Mouse (Mus musculus) naive thymus-derived CD4-positive, alpha-beta T cell, adult 2 months (primary cell): ENCODE measurements around the gene Per1.

Source experiments
- DNase-seq: peaks from one replicate; pipeline ENCODE4 v3.0.0-alpha.2; 2011; ENCODE audit warnings: low read depth

Gene Per1

DNA sequence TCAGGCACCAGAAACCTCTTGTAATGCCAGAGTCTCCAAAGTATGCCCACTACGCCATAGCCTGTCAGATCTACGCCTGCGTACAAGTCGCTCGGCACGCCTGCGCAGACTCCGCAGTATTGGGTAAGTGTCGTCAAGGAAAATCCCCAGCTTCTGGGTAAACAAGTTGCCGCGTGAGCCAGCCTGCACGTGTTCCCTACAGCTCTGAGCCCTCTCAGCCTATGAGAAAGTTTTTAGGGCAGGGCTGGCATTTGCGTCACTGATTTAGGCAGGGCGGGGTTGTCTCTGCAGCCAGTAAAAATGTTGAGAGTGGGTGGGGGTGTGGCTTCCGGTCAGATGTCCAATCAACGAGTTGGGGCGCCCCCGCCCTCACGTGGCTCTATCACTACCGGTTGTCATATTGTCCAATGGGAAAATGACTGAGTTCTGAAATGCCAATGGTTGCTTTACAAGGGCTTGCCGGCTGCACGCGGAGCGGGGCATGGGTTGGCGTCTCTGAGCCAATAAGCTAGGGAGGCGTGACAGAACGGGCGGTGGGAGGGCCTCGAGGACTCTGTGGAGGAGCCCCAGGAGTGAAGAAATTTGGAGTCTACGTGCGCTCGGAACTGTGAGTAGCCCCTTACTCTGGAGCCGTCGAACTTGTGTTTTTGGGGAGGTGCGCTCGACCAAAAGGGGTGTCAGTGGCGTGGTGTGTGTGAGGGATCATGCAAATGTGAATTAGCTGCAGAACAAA is at the start of gene Per1:
TSS of gene Per1 (plus strand) at position 521 of the 733 bp plus-strand sequence.
- peak; percentile 99 for DNase-seq

DNA sequence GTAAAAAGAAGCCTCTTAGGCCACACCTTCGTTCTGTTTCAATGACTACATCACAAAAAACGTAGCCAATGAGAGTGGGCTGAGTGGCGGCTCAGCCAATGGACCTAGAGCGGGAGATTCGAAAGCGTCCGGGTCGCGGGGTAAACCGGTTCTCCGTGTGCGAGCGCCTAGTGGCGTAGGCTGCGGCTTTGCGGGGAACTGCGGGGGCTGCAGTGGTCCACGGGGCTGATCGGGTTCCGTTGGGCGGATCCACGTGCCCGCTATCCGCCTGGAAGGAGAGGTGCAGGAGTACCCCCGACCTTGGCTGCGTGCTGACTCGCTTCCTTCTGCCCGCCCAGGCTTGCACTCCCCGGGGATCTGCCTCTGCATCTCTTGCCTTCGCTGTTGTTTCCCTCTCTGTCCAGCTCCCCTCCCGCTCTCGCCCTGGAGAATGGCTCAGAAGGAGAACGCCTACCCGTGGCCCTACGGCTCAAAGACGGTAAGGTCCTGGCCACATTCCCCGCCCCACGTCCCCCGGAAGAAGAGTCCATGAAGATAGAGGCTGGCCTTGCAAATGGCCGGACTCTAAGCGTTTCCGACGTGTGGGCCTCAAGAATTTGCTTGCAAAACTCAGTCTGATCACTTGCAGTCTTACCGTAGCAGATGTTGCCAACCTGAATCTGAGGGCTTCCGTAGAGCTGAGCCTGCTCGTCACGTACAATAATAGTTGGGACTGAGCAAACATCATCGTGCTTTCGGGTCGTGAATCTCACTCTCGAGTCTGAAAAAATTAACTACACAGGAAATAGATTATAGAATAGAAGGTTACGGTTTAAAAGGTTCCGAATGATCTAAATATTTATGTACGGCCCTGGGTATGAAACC is 49.3 kb upstream of the Per1 start, which contains the start of gene Aurkb:
TSS of gene Aurkb (plus strand) at position 117 of the 864 bp plus-strand sequence.
- peak; percentile 92 for DNase-seq

DNA sequence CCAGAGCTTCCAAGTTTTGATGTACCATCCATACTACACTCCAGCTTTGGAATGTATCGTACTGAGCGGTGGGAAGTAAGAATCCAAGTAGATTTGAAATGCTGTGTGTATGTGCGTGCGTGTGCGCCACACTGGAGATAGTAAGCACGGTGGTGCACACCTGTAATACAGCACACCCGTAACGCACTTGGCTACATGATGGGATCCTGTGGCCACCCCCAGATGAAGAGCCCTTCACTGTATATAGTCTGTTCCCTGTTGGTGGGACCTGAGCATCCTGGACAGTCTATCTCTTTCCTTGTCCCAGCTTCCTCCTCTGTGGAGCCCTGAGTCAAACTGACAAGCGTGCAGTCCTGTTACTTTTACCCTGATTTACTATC is 48.6 kb upstream of the Per1 start:
- DNase-seq: peak; percentile 27

DNA sequence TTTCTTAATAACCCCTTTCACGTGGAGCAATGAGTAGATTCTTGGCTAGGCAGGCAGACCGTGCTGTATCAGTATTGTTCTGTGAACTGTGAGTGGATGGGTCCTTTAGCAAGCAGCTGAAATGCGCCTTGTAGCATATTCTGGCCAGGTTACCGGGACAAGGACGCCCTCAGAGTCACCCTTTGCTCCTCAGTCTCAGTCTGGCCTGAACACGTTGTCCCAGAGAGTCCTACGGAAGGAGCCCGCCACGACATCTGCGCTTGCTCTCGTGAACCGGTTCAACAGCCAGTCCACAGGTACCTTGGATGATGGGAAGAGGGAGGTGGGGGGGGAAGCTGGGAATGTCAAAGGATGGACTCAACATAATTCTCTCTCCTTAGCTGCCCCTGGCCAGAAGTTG is 47.4 kb upstream of the Per1 start:
- no peak for DNase-seq

DNA sequence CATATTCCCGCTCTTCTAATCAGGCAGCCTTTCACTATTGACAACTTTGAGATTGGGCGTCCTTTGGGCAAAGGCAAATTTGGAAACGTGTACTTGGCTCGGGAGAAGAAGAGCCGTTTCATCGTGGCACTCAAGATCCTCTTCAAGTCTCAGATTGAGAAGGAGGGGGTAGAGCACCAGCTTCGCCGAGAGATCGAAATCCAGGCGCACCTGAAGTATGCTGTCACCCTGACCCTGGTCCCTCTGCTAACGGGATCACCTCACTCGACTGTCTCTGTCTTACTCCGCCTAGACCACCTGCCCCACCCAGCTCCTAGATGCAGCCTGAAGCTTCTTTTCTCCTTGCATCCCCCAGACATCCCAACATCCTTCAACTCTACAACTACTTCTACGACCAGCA is 46.9 kb upstream of the Per1 start:
- no peak for DNase-seq

DNA sequence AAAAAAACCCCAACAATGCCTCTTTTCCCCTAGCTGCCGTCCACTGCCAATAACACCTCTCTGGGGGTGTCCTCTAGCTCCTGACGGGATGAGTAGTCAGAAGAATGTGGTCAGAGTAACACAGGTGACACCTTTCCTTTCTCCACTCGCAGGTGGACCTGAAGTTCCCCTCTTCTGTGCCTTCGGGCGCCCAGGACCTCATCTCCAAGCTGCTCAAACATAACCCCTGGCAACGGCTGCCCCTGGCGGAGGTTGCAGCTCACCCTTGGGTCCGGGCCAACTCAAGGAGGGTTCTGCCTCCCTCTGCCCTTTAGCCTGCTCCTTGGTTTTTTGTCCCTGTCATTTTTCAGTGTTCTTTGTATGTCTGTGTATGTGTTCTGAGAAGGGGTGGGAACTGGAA is 44.3 kb upstream of the Per1 start:
- DNase-seq: no peak

DNA sequence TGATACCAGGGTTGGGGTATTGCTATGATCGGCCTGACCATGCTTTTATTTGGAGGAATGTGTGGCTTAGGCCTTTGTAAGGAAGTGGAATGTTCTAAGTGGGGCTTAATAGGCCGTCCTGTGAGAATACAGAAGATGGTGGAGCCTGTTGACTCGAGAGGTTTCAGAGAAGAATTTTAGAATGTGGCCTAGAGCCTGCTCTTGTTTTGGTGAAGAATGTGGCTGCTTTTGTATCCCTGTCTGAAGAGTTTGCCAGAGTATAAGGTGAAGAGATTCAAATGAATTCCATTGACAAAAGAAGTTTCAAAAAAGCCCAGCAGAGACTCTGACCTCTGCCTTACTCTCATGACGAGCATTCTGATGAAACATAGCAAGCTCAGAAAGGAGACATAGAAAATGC is 43.2 kb upstream of the Per1 start:
- no peak for DNase-seq

DNA sequence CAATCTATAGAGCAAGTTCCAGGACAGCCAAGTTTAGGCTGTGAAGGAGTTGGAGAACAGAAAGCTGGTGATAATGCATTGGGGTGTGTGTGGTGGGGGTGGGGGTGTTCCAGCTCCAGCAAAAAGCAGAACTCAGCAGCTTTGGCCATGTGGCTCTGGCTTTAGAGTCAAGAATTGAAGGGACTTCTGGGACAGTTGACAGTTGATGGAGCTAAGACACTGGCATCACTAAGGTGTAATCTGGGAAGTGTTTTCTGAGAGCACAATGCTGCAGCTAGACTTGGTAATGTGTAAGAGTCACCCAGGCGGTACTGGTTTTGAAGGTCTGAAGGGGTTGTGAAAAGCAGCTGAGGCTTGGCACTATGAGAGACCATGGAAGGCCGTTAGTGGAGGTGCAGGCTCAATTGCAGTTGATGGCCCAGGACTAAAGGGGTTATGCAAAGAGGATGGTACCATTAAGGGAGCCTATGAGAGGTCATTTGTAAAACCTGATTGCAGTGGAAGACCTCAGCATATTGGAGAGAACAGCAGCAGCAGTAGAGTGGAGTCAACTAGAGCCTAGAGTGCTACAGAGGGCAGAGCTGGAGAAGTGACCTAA is 42.1 kb upstream of the Per1 start:
- no peak for DNase-seq

DNA sequence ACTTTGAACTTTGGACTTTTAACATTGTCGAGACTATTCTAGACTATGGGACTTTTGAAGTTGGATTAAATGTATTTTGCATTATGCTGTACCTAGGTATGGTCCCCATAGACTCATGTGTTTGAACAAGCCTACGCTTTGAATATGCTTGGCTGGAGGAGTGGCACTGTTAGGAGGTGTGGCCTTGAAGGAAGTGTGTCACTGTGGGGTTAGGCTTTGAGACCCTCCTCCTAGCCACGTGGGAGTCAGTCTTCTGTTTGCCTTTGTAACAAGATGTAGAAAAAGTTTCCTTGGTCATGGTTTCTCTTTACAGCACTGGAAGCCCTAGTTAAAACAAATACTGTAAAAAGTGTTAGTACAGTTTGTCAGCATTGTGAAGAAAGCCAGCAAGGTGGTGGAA is 41.2 kb upstream of the Per1 start:
- peak; percentile 61 for DNase-seq

DNA sequence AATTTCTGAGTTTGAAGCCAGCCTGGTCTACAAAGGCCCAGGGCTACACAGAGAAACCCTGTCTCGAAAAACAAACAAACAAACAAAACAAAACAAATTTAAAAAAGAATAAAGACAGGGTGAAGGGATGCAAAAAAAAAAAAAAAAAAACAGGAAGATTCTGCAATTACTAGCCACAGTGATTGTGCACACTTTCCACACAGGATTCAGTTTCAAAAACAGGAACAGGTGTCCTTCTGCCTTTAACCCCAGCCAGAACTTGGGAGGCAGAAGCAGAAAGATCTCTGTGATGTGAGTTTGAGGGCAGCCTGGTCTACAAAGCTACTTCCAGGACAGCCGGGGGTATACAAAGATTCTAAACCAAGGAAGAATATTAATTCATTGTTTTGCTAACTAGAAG is 36.8 kb upstream of the Per1 start:
- no peak for DNase-seq

DNA sequence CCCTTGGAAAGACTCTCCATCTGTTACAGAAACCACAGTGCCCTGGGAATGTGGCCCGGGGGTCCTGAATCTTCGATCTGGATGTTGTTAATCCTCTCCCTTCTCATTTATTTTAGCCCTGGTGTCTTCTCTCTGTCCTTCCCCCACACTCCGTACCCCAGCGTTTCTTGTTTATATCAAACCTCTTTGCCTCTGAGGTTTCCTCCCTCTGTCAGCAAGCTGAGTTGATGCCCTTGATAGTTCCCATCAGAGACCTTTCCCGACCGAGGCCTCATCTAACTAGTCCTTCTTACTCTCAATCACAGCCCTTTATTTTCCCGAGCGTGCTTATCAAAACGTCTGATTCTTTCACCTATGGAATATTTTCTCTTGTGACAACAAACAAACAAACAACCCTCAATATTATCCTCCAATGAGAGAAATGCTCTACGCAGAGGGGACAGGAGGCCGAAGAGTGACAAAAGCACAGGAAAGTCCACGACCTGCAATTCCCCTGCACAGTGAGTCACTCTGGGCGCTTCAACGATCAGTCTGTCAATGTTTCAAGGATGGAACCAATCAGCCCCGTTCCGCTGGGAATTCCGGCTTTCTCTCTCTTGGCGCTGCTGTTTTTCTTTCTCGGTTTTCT is 36.2 kb upstream of the Per1 start:
- no peak for DNase-seq

DNA sequence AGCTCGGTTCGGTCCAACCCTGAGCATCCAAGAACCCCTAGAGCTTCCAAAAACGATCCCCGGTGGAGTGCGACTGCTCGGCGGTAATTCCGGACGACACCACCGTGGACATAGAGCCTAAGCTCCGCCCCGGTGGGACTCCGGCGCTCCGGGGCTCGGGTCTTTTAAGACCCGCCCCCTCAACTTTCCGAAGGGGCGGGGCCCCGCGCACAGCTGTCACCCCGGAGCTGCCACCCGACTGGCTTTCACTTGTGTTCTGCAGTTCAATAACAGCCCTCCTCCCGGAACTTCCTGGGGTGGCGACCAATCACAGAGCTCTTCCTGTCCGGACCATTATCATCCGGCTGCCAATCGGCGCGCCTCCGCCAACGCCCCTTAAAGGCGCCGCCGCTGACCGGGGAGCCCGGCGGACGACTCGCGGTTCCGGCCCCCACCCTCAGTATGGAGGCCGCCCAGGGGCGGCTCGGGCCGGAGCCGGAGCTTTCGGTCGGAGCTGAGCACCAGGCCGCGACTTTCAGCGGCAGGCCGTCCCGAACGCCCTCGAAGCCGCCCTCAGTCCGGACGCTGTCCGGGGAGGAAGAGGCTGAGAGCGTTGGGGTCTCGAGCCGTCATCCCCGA is 35.6 kb upstream of the Per1 start, which contains the start of gene Borcs6:
TSS of gene Borcs6 (plus strand) at position 361 of the 618 bp plus-strand sequence.
- peak; percentile 95 for DNase-seq

DNA sequence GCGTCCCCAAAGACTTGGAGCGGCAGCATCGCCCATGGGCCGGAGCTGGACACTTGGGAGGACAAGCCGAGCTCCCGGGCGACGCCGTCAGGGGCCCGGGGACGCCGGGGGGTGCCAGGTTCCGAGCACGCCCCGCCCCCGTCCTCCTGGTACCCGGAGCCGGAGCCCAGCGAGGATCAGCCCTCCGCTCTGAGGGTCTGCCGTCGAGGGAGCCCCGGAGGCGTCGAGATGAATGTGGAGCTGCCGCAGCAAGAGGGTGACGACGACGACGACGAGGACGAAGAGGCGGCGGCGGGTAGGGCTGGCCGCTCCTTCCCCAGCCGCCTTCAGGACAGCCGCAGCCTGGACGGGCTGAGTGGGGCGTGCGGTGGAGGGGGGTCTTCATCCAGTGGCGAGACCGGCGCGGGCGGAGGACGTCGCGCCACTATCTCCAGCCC is 35.0 kb upstream of the Per1 start:
- no peak for DNase-seq

DNA sequence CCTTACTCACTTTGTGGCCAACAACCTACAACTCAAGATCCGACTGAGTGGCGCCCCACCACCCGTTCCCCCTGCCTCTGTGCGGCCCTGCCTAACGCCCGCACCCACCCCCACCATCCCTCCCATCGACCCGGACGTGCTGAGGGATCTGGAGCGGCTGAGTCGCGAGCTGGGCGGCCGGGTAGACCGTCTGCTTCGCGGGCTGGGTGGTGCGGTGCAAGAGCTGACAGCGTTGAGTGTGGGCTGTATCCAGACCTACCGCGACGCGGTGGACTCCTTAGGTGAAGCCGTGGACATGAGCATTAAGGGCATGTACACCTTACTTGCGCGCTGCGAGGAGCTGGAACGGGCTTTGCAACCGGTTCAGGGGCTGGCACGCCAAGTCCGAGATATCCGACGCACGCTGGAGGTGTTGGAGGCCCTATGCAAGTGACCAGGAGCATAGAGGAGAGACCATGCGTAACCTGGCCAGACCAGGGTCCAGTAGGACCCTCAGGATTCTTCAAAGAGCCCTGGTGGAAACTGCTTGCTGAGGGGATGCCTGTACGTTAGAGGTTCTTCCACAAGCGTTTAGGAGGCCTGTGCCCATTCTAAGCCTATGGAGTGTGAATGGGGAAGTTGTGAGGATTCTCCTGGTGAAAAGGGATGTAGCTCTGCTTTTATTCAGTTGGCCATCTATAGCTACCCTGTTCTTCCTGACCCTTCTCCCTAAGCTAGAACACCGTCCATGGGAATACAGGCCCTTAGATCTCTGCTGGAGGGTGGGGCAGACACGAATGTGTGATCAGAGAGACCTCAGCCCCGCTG is 34.4 kb upstream of the Per1 start:
- no peak for DNase-seq

DNA sequence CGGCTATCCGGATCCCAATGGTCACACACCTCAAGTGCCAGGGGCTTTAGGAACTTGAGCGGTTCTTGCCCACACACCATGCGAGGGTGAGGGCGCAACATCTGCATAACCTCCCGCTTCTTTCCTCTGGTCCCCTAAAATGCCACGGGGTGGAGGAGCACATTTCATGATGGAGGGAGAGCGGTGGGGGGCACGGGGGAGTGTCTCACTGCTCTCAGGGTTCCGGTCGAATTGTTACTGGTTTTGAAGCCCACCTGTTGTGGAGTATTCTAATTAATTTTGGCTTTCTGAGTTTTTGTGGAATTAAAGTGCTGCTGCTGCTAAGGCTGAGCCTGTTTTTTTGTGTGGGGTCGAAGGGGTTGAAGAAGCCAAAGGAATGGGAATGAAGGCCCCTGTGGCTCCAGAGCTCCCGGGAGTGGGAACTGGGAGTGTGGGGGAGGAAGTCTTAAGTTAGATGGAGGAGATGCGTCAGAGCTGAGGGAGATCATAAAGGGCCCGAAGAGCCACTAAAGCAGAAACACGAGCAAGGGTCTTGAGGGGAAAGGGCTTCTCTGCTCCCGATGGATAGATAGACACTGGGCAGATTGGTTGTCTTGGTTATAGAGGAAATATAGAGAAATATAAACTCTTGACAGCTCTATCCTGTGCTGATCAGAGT is 33.6 kb upstream of the Per1 start:
- no peak for DNase-seq

DNA sequence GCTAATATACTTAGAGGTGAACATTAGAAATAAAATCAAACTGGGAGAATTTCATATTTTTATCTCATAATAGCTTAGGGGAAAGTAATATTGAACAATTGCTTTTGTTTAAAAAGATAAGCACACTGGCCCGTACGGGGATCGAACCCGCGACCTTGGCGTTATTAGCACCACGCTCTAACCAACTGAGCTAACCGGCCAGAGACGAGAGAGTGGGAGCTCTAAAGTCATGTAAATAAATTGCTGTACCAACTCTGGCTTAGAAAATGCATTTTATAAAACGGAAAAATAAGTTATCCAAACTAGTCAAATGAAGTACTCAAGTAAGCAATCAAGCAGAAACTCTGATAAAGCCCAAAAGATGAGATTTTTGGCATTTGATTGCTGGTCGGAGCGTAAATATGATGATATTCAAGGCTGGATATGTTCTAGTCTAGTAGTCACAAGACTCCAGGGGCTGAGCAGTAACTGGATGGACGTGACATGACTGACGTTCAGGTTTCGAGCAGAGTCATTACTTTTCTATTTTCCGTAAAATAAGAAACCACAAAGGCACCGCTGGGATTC is 32.7 kb upstream of the Per1 start:
- peak; percentile 89 for DNase-seq

DNA sequence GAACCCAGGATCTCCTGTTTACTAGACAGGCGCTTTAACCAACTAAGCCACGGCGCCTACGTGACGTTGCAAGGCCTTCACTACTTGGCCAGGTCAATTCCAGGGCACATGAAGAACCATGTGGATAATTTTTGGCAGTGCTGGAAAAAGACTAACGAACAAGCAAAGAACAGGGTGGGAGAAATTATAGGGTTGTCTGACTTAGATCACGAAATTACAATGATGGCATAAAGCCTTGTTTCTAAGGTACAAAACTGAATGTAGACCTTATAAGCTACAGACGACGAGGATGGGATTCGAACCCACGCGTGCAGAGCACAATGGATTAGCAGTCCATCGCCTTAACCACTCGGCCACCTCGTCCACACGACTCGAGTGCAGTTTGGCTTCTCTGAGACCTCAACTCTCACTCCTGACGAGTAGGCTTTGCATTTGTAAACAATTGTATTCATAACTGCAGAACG is 32.2 kb upstream of the Per1 start:
- DNase-seq: peak; percentile 96

DNA sequence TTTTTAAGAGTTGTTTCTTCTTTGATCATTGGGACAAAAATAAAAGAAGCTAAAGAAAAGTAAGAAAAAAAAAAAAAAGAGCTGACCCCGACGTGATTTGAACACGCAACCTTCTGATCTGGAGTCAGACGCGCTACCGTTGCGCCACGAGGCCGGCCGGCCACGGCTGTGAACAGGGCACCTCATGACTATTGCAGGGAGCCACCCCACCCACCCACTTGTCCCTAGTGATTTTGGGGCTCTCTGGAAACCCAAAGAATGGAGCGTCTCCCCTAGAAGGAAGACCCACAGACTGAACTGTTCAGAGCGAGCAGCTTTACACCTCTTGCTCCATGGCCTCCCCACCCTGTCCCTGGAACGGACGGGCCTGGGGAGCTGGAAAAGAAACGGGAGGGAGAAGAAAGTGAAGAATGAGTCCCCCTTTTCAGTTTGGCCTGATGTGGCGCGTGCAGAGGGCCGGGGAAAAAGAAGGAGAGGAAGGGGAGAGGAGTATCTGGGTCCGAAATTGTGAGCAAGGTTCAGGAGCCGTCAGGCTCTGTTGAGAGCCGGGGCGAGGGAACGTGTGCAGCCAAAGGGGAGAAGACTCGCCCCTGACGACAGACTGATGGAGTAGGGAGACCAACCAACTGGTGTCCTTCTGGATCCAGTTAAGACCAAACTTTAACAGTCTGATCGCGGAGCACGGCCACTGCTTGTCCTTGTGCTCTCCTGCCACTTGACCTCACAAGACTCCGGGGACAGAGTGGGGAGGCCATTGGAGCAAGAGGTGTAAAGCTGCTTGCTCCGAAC is 31.4 kb upstream of the Per1 start:
- DNase-seq: peak; percentile 93
